Mouse (Mus musculus) embryo, embryonic 11 days (tissue): Measurements from ENCODE around the gene Atp8a2.
"Not testable (repeated sequence)": the region's sequence is repeated elsewhere in the genome, so short reads cannot be mapped to it uniquely, and the experiment has no call there.

Experiments
- DNase-seq: peaks from one replicate; pipeline ENCODE4 v3.0.0-alpha.2; 2015

Gene Atp8a2

GRCm38 (mm10) chr14:59633988-59634387, 563.0 kb downstream of the Atp8a2 start:
- no peak for DNase-seq

- DNase-seq, result no peak
Measured at GRCm38 (mm10) chr14:59633295-59633898, 563.6 kb downstream of the Atp8a2 start.

GRCm38 (mm10) chr14:59632067-59632466, 564.9 kb downstream of the Atp8a2 start:
- DNase-seq, result no peak

DNA sequence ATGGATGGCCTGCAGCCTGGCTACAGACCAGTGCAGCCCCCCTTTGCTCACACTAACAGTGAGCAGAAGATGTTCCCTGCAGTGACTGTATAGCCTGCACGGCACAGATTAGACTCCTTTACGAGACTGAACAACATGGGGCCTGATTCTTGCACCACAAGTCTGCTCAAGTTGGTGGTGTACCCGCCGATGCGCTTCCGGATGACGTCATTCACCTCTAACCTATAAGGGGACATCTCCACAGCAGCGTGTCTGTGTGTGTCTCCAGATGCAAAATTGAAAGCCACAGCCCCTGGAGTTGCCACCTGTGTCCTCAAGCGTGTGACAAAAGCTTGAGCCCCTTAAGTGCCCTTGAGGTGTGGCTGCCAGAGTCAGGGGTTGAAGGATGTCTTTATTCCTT, 566.9 kb downstream of the Atp8a2 start:
- no peak for DNase-seq

GRCm38 (mm10) chr14:59629308-59629707, 567.7 kb downstream of the Atp8a2 start:
- no peak for DNase-seq

DNA sequence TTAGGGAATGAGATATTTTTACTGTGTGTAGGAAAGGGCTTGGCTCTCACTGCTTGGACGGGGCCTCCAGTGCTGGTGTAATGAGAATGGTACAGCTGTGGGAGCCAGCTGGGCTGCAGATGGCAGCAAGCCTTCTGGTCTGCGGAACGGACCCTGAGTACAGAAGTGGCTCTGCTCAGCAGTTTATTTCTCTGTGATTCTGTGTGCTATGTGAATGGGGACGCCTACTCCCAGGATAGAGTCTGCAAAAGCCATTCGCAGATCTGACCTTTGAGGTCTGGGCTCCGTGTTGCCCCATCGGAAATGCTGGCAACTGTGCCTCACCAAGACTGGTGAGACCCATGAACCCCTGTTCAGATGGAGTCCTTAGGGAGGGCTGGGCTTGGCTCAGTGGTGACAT, 569.2 kb downstream of the Atp8a2 start:
- DNase-seq, result peak; percentile 68

GRCm38 (mm10) chr14:59627142-59627680, 569.8 kb downstream of the Atp8a2 start:
- no peak for DNase-seq

DNA sequence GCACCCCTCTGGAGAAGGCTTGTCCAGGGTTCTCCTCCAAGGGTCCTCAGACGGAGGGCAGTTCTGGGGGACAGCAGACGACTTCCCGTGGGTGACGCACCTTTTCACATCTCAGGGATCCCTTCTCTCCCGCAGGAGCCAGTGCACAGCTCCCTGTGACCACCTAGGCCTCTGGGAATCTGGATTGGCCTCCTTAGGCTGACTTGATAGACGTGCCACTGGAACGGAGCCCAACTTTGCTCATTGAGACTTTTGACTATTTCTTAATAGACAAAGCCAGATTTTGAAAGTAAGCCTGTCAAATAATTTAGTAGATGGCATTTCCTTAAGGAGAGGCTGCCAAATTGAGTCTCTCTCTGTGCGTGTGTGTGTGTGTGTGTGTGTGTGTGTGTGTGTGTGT, 570.3 kb downstream of the Atp8a2 start:
- no peak for DNase-seq

DNA sequence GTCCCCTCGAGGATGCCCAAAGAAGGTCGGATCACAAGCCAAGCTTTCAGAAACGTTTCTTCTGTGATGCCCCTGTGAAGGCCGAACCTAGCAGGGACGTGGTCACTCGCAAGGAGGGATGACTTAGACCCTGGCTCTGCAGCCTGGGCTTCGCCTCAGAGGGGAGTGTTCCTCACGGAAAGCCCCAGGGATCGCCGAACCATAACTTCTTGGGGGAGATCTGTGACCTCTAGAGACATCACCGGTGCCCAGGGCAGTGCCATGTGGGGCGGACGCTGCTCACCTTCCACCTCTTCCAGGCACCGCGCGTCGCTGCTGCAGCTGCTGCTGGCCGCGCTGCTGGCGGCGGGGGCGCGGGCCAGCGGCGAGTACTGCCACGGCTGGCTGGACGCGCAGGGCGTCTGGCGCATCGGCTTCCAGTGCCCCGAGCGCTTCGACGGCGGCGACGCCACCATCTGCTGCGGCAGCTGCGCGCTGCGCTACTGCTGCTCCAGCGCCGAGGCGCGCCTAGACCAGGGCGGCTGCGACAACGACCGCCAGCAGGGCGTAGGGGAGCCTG, 571.1 kb downstream of the Atp8a2 start:
- DNase-seq, result peak; percentile 86

DNA sequence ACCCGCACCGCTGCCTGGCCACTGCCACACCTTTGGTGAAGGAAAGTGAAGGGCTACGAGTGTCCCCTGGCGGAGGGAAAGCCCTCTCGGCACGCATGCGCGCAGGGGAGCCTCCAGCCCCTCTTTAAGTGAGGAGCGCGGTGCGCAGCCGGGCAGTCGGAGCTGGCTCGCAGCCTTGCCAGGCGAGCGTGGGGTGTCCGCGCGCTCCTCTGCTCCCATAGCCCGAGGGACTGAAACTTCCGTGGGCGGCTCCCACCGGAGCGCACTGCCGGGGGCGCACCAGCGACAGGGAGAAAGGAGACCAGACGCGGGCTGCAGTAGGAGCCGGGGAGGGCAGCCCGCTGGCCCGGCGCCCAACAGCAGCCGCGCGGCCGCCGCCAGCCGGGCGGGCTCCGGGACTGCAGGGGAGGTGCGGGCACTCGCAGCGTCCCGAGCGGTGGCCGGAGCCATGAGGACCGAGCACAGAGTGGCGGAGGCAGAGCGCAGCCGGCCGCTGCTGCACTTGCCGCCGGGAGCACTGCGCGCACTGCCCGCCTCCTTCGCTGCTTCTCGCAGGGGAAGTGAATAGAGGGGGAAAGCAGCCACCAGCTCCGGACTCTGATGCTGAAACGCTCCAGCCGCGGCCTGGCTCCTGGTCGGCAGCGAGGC, 571.7 kb downstream of the Atp8a2 start, which contains the start of gene Shisa2:
Shisa2 (plus strand) TSS at position 151 of the 648 bp plus-strand sequence.
- peak; percentile 94 for DNase-seq

DNA sequence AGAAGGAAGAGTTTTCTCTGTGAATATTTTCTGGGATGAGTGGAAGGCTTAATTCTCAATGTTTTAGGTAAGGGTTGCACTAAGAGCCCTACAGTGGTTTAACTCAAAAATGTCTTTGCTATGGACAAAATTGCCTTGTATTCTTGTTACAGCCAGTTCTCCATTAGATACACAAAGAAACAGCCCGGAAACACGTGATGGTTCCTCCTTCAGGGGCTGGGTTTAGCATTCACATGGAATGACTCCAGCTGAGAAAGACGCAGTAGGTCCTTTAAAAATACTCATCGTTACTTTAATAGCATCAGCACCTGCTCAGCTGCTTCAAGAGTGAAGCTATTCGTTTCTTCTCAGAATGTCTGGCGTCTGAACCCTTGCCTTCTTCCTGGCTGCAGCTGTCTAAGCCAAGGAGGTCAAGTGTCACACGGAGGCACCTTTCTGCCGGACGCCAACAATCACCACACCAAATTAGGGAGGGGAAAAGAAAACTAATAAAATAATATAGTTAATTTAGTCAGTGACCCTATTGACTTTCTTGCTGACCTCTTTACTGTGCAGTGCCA, 572.6 kb downstream of the Atp8a2 start:
- DNase-seq, result peak; percentile 34

- DNase-seq, result no peak
Measured at GRCm38 (mm10) chr14:59616802-59617201, 580.2 kb downstream of the Atp8a2 start.

GRCm38 (mm10) chr14:59614149-59614548, 582.8 kb downstream of the Atp8a2 start:
- DNase-seq, result not testable (repeated sequence)

DNA sequence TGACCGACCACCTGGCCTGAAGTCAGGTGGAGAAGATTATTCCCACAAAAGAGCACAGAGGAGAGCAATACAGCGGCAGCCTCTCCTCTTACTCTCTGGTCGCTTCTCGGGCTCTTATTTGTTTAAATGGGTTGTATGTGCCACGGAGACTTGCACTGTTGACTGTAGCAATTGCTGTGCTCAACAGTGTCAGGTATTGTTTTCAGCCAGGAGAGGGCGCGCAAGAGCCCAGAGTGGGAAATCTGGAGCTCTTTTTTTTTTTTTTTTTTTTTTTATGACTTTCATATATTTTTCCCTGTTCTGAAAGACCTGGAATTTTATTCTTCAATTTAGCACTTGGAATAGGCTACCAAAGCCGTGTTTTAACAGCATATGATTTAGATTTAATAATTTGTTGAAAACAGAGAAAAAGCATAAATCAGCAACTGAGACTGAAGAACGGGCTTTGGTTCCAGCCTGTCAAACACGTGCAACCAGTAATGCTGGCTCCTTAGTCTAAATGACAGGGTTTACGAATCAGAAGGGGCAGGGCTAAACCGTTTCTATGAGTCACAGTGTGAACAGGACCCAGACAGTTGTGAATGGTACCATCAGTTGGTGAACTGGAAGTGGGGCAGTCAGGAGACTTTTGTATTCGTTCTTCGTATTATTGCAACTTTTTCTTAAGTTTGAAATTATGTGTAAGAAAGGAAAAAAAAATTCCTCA, 583.9 kb downstream of the Atp8a2 start:
- DNase-seq, result peak; percentile 74

DNA sequence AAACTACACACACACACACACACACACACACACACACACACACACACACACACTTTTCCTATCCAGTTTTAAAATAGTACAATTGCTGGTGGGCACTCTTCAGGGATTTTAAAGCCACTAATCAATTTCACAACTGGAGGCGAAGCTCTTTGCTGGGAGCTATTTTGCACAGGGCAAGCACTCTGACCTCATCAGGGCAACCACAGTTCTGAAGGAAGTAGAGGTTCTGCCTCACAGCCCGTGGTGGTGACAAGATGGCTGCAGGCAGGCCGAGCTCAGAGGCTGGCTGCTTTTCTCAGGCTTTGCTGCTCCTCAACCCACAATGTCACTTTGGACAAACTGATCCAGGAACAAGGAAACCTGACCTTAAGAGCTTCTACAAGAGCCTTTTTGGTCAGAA, 590.0 kb downstream of the Atp8a2 start:
- DNase-seq, result no peak

DNA sequence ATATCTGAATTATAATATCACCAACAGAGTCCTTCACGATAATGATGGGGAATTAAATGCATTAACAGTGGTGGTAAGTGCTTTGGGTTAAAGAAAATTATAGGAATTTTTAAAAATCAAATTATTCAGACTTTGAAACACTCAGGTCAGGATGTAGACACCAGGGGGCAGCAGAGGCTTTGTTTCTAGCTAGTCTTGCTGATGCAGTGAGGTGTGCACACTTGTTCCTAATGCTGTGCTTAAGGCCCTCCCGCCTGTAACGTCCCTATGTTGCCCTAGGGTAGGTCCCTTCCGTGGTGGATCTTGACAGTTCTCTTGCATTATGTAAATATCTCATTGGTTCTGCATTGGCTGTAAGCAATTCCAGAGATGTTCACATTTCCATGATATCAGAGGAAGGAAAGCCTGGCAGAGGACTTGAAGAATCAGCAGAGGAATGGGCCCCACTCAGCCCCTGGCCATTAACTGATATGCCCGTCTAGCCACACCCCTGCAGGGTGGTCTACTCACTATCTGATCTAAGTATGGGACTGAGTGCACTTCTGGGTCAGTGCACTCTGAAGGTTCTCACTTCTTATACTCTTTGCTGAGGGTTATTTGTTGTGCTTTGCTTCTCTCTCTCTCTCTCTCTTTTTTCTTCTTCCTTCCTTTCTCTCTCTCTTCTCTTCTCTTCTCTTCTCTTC, 591.2 kb downstream of the Atp8a2 start:
- peak; percentile 77 for DNase-seq

GRCm38 (mm10) chr14:59604002-59604645, 592.9 kb downstream of the Atp8a2 start:
- DNase-seq, result peak; percentile 50

DNA sequence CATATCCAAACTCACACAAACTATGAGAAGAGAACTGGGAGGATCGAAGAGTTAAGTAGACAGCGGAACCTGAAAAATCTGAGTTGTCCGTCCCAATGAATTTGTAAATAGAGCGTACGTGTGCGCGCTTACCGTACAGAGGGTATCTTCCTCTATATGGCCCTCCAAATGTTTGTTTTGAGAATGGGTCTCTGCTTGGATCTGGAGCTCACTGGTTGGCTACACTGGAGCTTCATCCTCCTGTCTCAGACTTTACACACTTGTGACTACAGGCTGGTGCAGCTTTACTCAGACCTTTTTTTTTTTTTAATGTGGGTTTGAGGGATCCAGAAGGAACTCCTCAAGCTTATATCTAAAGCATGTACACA, 598.7 kb downstream of the Atp8a2 start:
- DNase-seq, result no peak

GRCm38 (mm10) chr14:59597398-59598259, 599.4 kb downstream of the Atp8a2 start, which contains the start of gene Cdadc1:
TSS of gene Cdadc1 (minus strand) at chr14:59597959.
- peak; percentile 90 for DNase-seq

DNA sequence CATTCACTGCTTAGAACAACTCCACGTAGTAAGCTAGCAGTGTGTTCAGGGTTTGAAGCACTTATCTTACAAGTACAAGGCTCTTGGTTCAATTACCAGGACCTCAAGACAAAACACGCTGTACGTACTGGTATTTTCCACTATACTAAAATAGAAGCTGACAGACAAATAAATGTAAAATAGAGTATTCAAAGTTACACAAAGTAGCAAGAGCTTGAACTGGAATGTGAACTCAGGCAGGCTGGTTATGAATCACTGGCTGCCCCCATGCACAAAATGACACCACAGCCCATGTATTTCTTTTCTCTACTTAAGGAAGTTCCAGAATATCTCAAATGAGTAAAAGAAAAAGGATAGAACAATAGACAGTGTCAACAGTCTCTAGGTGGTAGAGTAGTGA, 602.0 kb downstream of the Atp8a2 start:
- DNase-seq, result no peak

- DNase-seq, result no peak
Measured at GRCm38 (mm10) chr14:59592593-59592992, 604.4 kb downstream of the Atp8a2 start.
